Mouse (Mus musculus): ENCODE results near the gene Rab10. TPM values are rescaled to one million over a fixed set of nuclear protein-coding genes. Genes with fewer than 3 reads are reported as not detected.

Gene Rab10
- polyA plus RNA-seq, 1 experiment from 2014 or later, result 79.8 TPM

- H3K4me2 ChIP-seq (ENCODE audit: low read length), result no peak overlapping the region
- WGBS, result 73% methylated on average over 1 of the region's 1 CpGs
- no peak overlapping the region for H3K27ac ChIP-seq (replicated peaks in 1 of 2; ENCODE audit: control insufficient read depth in 1 of 2, insufficient read depth in 1 of 2, low read depth in 2 of 2, low read length in 2 of 2)
- H3K27me3 ChIP-seq (ENCODE audit: control insufficient read depth, insufficient read depth, low read length), result no peaks in the 10 kb centered on the region
- H3K9me3 ChIP-seq (ENCODE audit: control insufficient read depth, low read length), result no peaks in the 10 kb centered on the region
- ATAC-seq (ENCODE audit: insufficient number of reproducible peaks, insufficient read depth, low FRiP score, low read depth), result no peak
- H3K9ac ChIP-seq (ENCODE audit: low read length), result no peak overlapping the region
- H3K36me3 ChIP-seq (ENCODE audit: control insufficient read depth, insufficient read depth, low read length), result no peaks in the 10 kb centered on the region
- peaks cover 0 to 4% of the 10 kb centered on the region in 2 experiments; a peak in 2 of 4 replicates for H3K4me1 ChIP-seq (ENCODE audit: control insufficient read depth in 2 of 2, insufficient read depth in 2 of 2, low read length in 2 of 2)
- H3K4me3 ChIP-seq (ENCODE audit: control insufficient read depth in 1 of 2, insufficient read depth in 1 of 2, low read depth in 1 of 2, low read length in 2 of 2), result no peak overlapping the region
Measured at GRCm38 (mm10) chr12:3282954-3283353, 26.8 kb downstream of the Rab10 start.

DNA sequence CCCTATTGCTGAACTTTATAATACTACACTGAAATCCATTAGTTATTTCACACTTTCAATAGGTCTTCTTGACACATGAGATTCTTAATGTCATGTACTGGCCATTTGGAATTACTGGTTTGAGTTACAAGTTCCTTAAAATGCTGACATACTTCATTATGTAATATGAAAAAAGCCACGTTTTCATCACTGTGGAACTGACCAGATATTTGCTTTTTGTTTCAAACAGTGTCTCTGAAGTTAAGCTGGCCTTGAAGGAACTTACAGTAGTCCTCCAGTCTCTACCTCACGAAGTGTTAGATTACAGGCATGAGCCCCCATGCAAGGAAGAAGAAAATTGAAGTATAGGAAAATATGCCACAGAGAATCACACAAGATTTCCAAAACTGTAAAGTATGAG, 27.2 kb downstream of the Rab10 start:
- Histone ChIP-seq H3K27ac (replicated peaks in 1 of 2; ENCODE audit: control insufficient read depth in 1 of 2, insufficient read depth in 1 of 2, low read depth in 2 of 2, low read length in 2 of 2) (no peak overlapping the region), H3K4me3 (ENCODE audit: control insufficient read depth in 1 of 2, insufficient read depth in 1 of 2, low read depth in 1 of 2, low read length in 2 of 2) (no peak overlapping the region), H3K36me3 (ENCODE audit: control insufficient read depth, insufficient read depth, low read length) (no peaks in the 10 kb centered on the region), H3K9me3 (ENCODE audit: control insufficient read depth, low read length) (no peaks in the 10 kb centered on the region), H3K27me3 (ENCODE audit: control insufficient read depth, insufficient read depth, low read length) (no peaks in the 10 kb centered on the region), H3K4me2 (ENCODE audit: low read length) (no peak overlapping the region), H3K4me1 (ENCODE audit: control insufficient read depth in 2 of 2, insufficient read depth in 2 of 2, low read length in 2 of 2) (peaks cover 0 to 4% of the 10 kb centered on the region in 2 experiments; a peak in 2 of 4 replicates), H3K9ac (ENCODE audit: low read length) (no peak overlapping the region)
- WGBS, result 84% methylated on average over 2 of the region's 2 CpGs
- ATAC-seq (ENCODE audit: insufficient number of reproducible peaks, insufficient read depth, low FRiP score, low read depth), result no peak

- Histone ChIP-seq H3K4me3 (ENCODE audit: control insufficient read depth in 1 of 2, insufficient read depth in 1 of 2, low read depth in 1 of 2, low read length in 2 of 2) (no peak overlapping the region), H3K36me3 (ENCODE audit: control insufficient read depth, insufficient read depth, low read length) (no peaks in the 10 kb centered on the region), H3K4me1 (ENCODE audit: control insufficient read depth in 2 of 2, insufficient read depth in 2 of 2, low read length in 2 of 2) (peaks cover 0 to 4% of the 10 kb centered on the region in 2 experiments; a peak in 2 of 4 replicates), H3K9ac (ENCODE audit: low read length) (no peak overlapping the region), H3K9me3 (ENCODE audit: control insufficient read depth, low read length) (no peaks in the 10 kb centered on the region), H3K27me3 (ENCODE audit: control insufficient read depth, insufficient read depth, low read length) (no peaks in the 10 kb centered on the region), H3K27ac (replicated peaks in 1 of 2; ENCODE audit: control insufficient read depth in 1 of 2, insufficient read depth in 1 of 2, low read depth in 2 of 2, low read length in 2 of 2) (no peak overlapping the region), H3K4me2 (ENCODE audit: low read length) (no peak overlapping the region)
- 70% methylated on average over 2 of the region's 2 CpGs for WGBS
- ATAC-seq (ENCODE audit: insufficient number of reproducible peaks, insufficient read depth, low FRiP score, low read depth), result no peak
Measured at GRCm38 (mm10) chr12:3278880-3279339, 30.9 kb downstream of the Rab10 start.

DNA sequence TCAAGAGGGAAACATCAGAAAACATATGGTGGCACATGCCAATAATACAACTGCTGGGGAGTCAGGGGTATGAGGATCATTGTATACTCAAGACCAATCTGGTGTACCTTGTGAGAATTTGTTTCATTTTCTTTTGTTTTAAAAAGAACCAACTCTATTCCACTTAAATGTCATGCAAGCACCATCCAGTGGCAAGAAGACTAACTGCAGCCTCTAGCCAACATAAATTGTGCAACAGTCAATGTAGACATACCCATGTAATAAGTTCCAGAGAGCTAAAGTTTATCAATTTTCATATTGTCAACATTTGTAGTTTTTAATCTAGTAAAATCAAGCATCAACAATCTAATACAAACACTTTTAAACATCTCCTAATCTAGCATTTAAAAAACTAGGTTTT, 39.0 kb downstream of the Rab10 start:
- H3K4me3 ChIP-seq (ENCODE audit: control insufficient read depth in 1 of 2, insufficient read depth in 1 of 2, low read depth in 1 of 2, low read length in 2 of 2), result no peak overlapping the region
- no peak overlapping the region for H3K4me2 ChIP-seq (ENCODE audit: low read length)
- no peaks in the 10 kb centered on the region; a peak in 1 of 4 replicates for H3K4me1 ChIP-seq (ENCODE audit: control insufficient read depth in 2 of 2, insufficient read depth in 2 of 2, low read length in 2 of 2)
- no peaks in the 10 kb centered on the region for H3K36me3 ChIP-seq (ENCODE audit: control insufficient read depth, insufficient read depth, low read length)
- H3K9ac ChIP-seq (ENCODE audit: low read length), result no peak overlapping the region
- ATAC-seq (ENCODE audit: insufficient number of reproducible peaks, insufficient read depth, low FRiP score, low read depth), result no peak
- no peak overlapping the region for H3K27ac ChIP-seq (replicated peaks in 1 of 2; ENCODE audit: control insufficient read depth in 1 of 2, insufficient read depth in 1 of 2, low read depth in 2 of 2, low read length in 2 of 2)
- H3K9me3 ChIP-seq (ENCODE audit: control insufficient read depth, low read length), result 0 out of 2 replicates have a peak, but pooled peaks cover 3% of the 10 kb centered on the region
- H3K27me3 ChIP-seq (ENCODE audit: control insufficient read depth, insufficient read depth, low read length), result no peaks in the 10 kb centered on the region

DNA sequence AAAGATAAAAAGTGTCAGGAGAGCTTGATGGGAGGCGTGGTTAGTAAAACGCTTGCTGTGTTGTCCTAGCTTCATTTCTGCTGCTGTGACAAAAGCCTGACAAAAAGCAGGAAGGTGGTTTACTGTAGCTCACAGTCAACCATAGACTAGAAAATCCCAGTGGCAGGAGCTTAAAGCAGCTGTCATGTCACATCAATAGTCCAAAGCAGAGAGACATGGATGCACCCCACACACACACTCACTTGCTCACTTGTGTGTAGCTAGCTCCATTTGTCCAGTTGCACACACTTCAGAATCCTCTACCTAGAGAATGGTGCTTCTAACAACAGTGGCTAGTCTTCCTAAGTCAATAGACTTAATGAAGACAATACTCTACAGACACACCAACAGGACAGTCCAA, 42.4 kb downstream of the Rab10 start:
- Histone ChIP-seq H3K4me3 (ENCODE audit: control insufficient read depth in 1 of 2, insufficient read depth in 1 of 2, low read depth in 1 of 2, low read length in 2 of 2) (no peak overlapping the region), H3K36me3 (ENCODE audit: control insufficient read depth, insufficient read depth, low read length) (peaks cover 12% of the 10 kb centered on the region), H3K9me3 (ENCODE audit: control insufficient read depth, low read length) (0 out of 2 replicates have a peak, but pooled peaks cover 3% of the 10 kb centered on the region), H3K4me1 (ENCODE audit: control insufficient read depth in 2 of 2, insufficient read depth in 2 of 2, low read length in 2 of 2) (no peaks in the 10 kb centered on the region; a peak in 1 of 4 replicates), H3K27ac (replicated peaks in 1 of 2; ENCODE audit: control insufficient read depth in 1 of 2, insufficient read depth in 1 of 2, low read depth in 2 of 2, low read length in 2 of 2) (no peak overlapping the region), H3K27me3 (ENCODE audit: control insufficient read depth, insufficient read depth, low read length) (no peaks in the 10 kb centered on the region), H3K9ac (ENCODE audit: low read length) (no peak overlapping the region), H3K4me2 (ENCODE audit: low read length) (no peak overlapping the region)
- ATAC-seq (ENCODE audit: insufficient number of reproducible peaks, insufficient read depth, low FRiP score, low read depth), result no peak
- WGBS, result 82% methylated on average over 2 of the region's 2 CpGs

DNA sequence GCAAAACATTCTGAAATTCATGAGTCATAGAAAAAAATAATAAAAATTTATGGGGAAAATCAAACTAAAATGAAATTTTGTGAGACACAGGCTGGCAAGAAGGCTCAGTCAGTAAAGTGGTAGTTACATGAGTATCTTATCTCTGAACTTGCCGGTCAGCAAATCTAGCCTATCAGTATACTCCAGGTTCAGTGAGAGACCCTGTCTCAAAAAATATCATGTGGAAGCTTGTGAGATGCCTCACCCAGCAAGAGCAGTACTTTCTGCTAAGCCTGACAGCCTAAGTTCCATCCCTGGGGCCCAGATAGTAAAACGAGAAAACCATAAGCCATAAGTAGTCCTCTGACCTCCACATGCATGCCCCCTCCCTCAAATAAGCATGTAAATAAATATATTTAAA, 44.6 kb downstream of the Rab10 start:
- 76% methylated on average over 2 of the region's 2 CpGs for WGBS
- no peak overlapping the region for H3K4me3 ChIP-seq (ENCODE audit: control insufficient read depth in 1 of 2, insufficient read depth in 1 of 2, low read depth in 1 of 2, low read length in 2 of 2)
- no peaks in the 10 kb centered on the region for H3K9me3 ChIP-seq (ENCODE audit: control insufficient read depth, low read length)
- H3K27ac ChIP-seq (replicated peaks in 1 of 2; ENCODE audit: control insufficient read depth in 1 of 2, insufficient read depth in 1 of 2, low read depth in 2 of 2, low read length in 2 of 2), result no peak overlapping the region
- H3K4me1 ChIP-seq (ENCODE audit: control insufficient read depth in 2 of 2, insufficient read depth in 2 of 2, low read length in 2 of 2), result no peaks in the 10 kb centered on the region; a peak in 1 of 4 replicates
- H3K36me3 ChIP-seq (ENCODE audit: control insufficient read depth, insufficient read depth, low read length), result peaks cover 24% of the 10 kb centered on the region
- no peak overlapping the region for H3K9ac ChIP-seq (ENCODE audit: low read length)
- ATAC-seq (ENCODE audit: insufficient number of reproducible peaks, insufficient read depth, low FRiP score, low read depth), result no peak
- H3K27me3 ChIP-seq (ENCODE audit: control insufficient read depth, insufficient read depth, low read length), result no peaks in the 10 kb centered on the region
- H3K4me2 ChIP-seq (ENCODE audit: low read length), result no peak overlapping the region

- H3K27me3 ChIP-seq (ENCODE audit: control insufficient read depth, insufficient read depth, low read length), result no peaks in the 10 kb centered on the region
- no peak overlapping the region for H3K9ac ChIP-seq (ENCODE audit: low read length)
- no peak overlapping the region for H3K4me3 ChIP-seq (ENCODE audit: control insufficient read depth in 1 of 2, insufficient read depth in 1 of 2, low read depth in 1 of 2, low read length in 2 of 2)
- WGBS, result 56% methylated on average over 2 of the region's 2 CpGs
- ATAC-seq (ENCODE audit: insufficient number of reproducible peaks, insufficient read depth, low FRiP score, low read depth), result no peak
- no peak overlapping the region for H3K27ac ChIP-seq (replicated peaks in 1 of 2; ENCODE audit: control insufficient read depth in 1 of 2, insufficient read depth in 1 of 2, low read depth in 2 of 2, low read length in 2 of 2)
- H3K4me1 ChIP-seq (ENCODE audit: control insufficient read depth in 2 of 2, insufficient read depth in 2 of 2, low read length in 2 of 2), result no peaks in the 10 kb centered on the region; a peak in 1 of 4 replicates
- H3K9me3 ChIP-seq (ENCODE audit: control insufficient read depth, low read length), result no peaks in the 10 kb centered on the region
- H3K36me3 ChIP-seq (ENCODE audit: control insufficient read depth, insufficient read depth, low read length), result peaks cover 24% of the 10 kb centered on the region
- H3K4me2 ChIP-seq (ENCODE audit: low read length), result no peak overlapping the region
Measured at GRCm38 (mm10) chr12:3264449-3264848, 45.3 kb downstream of the Rab10 start.

GRCm38 (mm10) chr12:3261596-3261995, 48.2 kb downstream of the Rab10 start:
- Histone ChIP-seq H3K36me3 (ENCODE audit: control insufficient read depth, insufficient read depth, low read length) (peaks cover 35% of the 10 kb centered on the region), H3K27me3 (ENCODE audit: control insufficient read depth, insufficient read depth, low read length) (no peaks in the 10 kb centered on the region), H3K9ac (ENCODE audit: low read length) (no peak overlapping the region), H3K4me2 (ENCODE audit: low read length) (no peak overlapping the region), H3K27ac (replicated peaks in 1 of 2; ENCODE audit: control insufficient read depth in 1 of 2, insufficient read depth in 1 of 2, low read depth in 2 of 2, low read length in 2 of 2) (no peak overlapping the region), H3K4me3 (ENCODE audit: control insufficient read depth in 1 of 2, insufficient read depth in 1 of 2, low read depth in 1 of 2, low read length in 2 of 2) (no peak overlapping the region), H3K4me1 (ENCODE audit: control insufficient read depth in 2 of 2, insufficient read depth in 2 of 2, low read length in 2 of 2) (no peaks in the 10 kb centered on the region), H3K9me3 (ENCODE audit: control insufficient read depth, low read length) (no peaks in the 10 kb centered on the region)
- WGBS, result 95% methylated on average over 25 of the region's 25 CpGs
- ATAC-seq (ENCODE audit: insufficient number of reproducible peaks, insufficient read depth, low FRiP score, low read depth), result no peak

All from heart, embryonic 14.5 days (tissue).